Mouse (Mus musculus): ENCODE measurements at regions not wholly inside any gene's neighbourhood (a gene's known extent, or its start where the extent isn't known, plus 50 kb on each side); places are given as distances from the start of the nearest gene placed in this dataset.

DNA sequence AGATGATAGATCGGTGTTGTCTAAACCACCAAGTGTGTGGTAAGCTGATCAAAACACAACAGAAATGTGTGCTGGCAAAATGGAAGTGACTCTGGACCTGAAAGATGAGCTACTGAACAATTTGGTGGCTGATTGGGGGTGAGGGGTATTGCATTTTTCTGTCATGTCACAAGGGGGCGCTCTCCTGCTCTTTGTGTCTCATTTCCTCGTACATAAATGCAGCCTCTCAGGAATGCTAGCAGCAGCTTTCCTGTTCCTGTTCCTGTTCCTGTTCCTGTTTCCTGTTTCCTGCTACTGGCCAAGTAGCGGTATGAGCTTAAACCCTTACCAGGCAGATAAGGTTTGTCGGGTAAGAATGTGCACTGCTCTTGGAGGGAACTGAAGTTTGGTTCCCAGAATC, 134.7 kb upstream of the Fstl4 start:
- peak; percentile 26 for DNase-seq
- Histone ChIP-seq H3K27me3 (ENCODE audit: insufficient read depth, low read length) (no peaks in the 10 kb centered on the region), H3K9me3 (ENCODE audit: low read length) (no peaks in the 10 kb centered on the region), H3K4me1 (ENCODE audit: insufficient read depth) (no peaks in the 10 kb centered on the region), H3K27ac (ENCODE audit: low read depth) (no peak overlapping the region), H3K4me2 (ENCODE audit: low read depth, low read length) (no peak overlapping the region), H3K36me3 (replicated peaks; ENCODE audit: insufficient read depth, low read length) (no peaks in the 10 kb centered on the region), H3K4me3 (ENCODE audit: low read depth, low read length) (no peak overlapping the region), H3K9ac (replicated peaks) (no peak overlapping the region)
- ATAC-seq, result no peak
- TF ChIP-seq CTCF (IDR thresholded peaks at IDR 0.05; ENCODE audit: low read depth) (peak; percentile 52), EP300 (IDR thresholded peaks at IDR 0.05; ENCODE audit: low read depth) (no peak)
- 30% methylated on average over 5 of the region's 5 CpGs for WGBS (ENCODE audit: insufficient replicate concordance)

DNA sequence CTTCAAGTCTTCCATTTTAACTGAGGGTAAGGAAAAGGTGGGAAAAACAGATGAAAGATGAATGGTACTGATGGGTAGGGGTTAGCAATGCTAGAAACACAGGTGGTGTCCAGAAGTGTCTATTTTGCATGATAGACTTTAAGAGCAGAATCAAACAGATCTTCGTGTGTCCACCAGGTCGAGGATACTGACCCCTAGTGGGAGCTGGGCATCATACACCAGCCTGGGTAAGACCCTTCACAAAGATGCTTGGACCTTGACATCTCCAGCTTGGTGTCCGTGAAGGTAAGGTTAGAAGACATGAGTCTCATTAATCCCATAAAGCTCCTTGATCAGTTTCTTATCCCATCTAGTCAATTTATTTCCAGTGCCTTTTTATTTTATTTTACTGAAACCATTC, 132.9 kb upstream of the Fstl4 start:
- no peak for ATAC-seq

DNA sequence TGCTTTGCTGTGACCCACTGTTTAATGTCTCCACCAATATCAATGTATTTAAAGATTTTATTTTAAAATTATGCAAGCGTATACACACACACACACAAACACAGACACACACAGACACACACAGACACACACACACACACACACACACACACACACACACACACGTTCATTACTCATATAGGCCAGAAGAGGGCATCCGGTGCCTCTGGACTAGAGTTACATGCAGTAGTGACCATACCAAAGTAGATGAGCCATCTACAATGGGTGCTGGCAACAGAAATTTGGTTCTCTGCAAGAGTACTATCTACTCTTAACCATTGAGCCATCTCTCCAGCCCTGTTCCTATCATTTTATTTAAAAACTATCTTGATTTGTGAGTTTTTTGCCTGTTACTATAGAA, 130.2 kb upstream of the Fstl4 start:
- H3K4me1 ChIP-seq (ENCODE audit: insufficient read depth), result no peaks in the 10 kb centered on the region
- H3K4me2 ChIP-seq (ENCODE audit: low read depth, low read length), result no peak overlapping the region
- H3K4me3 ChIP-seq (ENCODE audit: low read depth, low read length), result no peak overlapping the region
- WGBS (ENCODE audit: insufficient replicate concordance), result 64% methylated on average over 3 of the region's 3 CpGs
- DNase-seq, result no peak
- ATAC-seq, result no peak
- H3K9me3 ChIP-seq (ENCODE audit: low read length), result no peaks in the 10 kb centered on the region
- H3K27me3 ChIP-seq (ENCODE audit: insufficient read depth, low read length), result no peaks in the 10 kb centered on the region
- no peak overlapping the region for H3K9ac ChIP-seq (replicated peaks)
- TF ChIP-seq CTCF (IDR thresholded peaks at IDR 0.05; ENCODE audit: low read depth) (peak; percentile 40), EP300 (IDR thresholded peaks at IDR 0.05; ENCODE audit: low read depth) (no peak)
- no peak overlapping the region for H3K27ac ChIP-seq (ENCODE audit: low read depth)
- H3K36me3 ChIP-seq (replicated peaks; ENCODE audit: insufficient read depth, low read length), result no peaks in the 10 kb centered on the region

More for the DNA sequence above, 132.9 kb upstream of the Fstl4 start:
- Histone ChIP-seq H3K27ac (ENCODE audit: low read depth) (no peak overlapping the region), H3K4me1 (ENCODE audit: insufficient read depth) (no peaks in the 10 kb centered on the region), H3K4me3 (ENCODE audit: low read depth, low read length) (no peak overlapping the region), H3K9me3 (ENCODE audit: low read length) (no peaks in the 10 kb centered on the region), H3K4me2 (ENCODE audit: low read depth, low read length) (no peak overlapping the region), H3K27me3 (ENCODE audit: insufficient read depth, low read length) (no peaks in the 10 kb centered on the region), H3K9ac (replicated peaks) (no peak overlapping the region), H3K36me3 (replicated peaks; ENCODE audit: insufficient read depth, low read length) (no peaks in the 10 kb centered on the region)
- TF ChIP-seq EP300 (IDR thresholded peaks at IDR 0.05; ENCODE audit: low read depth) (no peak), CTCF (IDR thresholded peaks at IDR 0.05; ENCODE audit: low read depth) (no peak)
- WGBS (ENCODE audit: insufficient replicate concordance), result 50% methylated on average over 3 of the region's 3 CpGs
- DNase-seq, result no peak

DNA sequence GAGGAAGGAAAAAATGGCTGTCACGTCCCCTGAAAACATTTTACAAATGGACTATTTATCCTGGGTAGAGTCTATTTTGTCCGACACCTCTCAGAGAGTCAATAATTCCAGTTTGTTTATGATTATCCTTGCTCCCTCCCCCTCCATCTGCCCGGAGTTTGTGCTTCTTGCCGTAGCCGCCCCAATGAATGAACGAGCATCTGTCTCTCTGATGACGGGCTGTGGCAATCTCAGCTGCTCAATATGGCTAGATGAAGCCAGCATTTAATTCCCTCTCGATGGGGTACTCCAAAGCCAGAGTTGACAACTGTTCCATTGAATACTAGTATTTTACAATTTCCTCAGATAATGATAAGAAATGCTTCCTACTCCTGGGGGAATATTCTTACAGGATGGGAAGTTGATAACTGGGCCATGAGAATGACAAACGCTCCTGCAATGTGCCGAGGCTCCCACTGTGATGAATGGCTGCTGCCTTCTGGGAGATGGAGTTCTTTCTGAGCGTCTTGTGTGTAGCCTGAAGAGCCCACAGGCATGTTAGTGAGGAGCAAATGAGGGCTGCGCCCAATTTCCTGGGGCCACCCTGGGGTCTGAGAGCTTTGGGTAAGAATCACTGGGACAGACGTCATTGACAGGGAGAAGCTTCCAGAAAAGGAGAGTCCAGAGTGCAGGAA, 128.6 kb upstream of the Fstl4 start:
- TF ChIP-seq EP300 (IDR thresholded peaks at IDR 0.05; ENCODE audit: low read depth), result no peak
- TF ChIP-seq CTCF (IDR thresholded peaks at IDR 0.05; ENCODE audit: low read depth), result no peak
- H3K27me3 ChIP-seq (ENCODE audit: insufficient read depth, low read length), result no peaks in the 10 kb centered on the region
- no peak overlapping the region for H3K4me2 ChIP-seq (ENCODE audit: low read depth, low read length)
- H3K4me1 ChIP-seq (ENCODE audit: insufficient read depth), result no peaks in the 10 kb centered on the region
- 76% methylated on average over 13 of the region's 13 CpGs for WGBS (ENCODE audit: insufficient replicate concordance)
- DNase-seq (no peak), ATAC-seq (no peak)
- no peak overlapping the region for H3K27ac ChIP-seq (ENCODE audit: low read depth)
- no peaks in the 10 kb centered on the region for H3K36me3 ChIP-seq (replicated peaks; ENCODE audit: insufficient read depth, low read length)
- no peak overlapping the region for H3K4me3 ChIP-seq (ENCODE audit: low read depth, low read length)
- no peaks in the 10 kb centered on the region for H3K9me3 ChIP-seq (ENCODE audit: low read length)
- no peak overlapping the region for H3K9ac ChIP-seq (replicated peaks)

DNA sequence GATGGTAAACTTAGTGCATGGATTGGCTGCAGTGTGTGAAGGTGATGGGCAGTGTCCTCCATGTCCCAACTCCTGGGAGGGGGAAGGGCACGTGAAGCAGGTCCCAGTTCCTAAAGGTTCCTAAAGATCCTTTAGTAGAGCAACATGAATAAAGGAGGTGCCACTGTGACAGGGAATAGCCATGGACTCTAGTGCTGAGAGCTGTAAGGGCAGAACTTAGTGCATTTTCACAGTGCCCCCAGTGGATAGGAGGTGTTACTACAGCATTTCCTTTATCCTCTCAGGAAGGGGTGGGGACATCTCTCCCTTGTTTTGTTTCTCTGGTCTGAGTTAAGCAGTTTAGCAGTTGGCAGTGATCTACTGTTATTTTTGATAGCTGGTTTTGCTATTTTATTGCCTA, 125.5 kb upstream of the Fstl4 start:
- Histone ChIP-seq H3K9me3 (ENCODE audit: low read length) (no peaks in the 10 kb centered on the region), H3K4me2 (ENCODE audit: low read depth, low read length) (no peak overlapping the region), H3K4me3 (ENCODE audit: low read depth, low read length) (no peak overlapping the region), H3K4me1 (ENCODE audit: insufficient read depth) (peaks cover 4% of the 10 kb centered on the region; the same call in 1 of the 2 replicates), H3K27ac (ENCODE audit: low read depth) (no peak overlapping the region), H3K36me3 (replicated peaks; ENCODE audit: insufficient read depth, low read length) (no peaks in the 10 kb centered on the region), H3K9ac (replicated peaks) (no peak overlapping the region), H3K27me3 (ENCODE audit: insufficient read depth, low read length) (no peaks in the 10 kb centered on the region; the same call in 1 of the 2 replicates)
- DNase-seq (no peak), ATAC-seq (no peak)
- TF ChIP-seq CTCF (IDR thresholded peaks at IDR 0.05; ENCODE audit: low read depth) (peak; percentile 53), EP300 (IDR thresholded peaks at IDR 0.05; ENCODE audit: low read depth) (no peak)
- 93% methylated on average over 1 of the region's 1 CpGs for WGBS (ENCODE audit: insufficient replicate concordance)

DNA sequence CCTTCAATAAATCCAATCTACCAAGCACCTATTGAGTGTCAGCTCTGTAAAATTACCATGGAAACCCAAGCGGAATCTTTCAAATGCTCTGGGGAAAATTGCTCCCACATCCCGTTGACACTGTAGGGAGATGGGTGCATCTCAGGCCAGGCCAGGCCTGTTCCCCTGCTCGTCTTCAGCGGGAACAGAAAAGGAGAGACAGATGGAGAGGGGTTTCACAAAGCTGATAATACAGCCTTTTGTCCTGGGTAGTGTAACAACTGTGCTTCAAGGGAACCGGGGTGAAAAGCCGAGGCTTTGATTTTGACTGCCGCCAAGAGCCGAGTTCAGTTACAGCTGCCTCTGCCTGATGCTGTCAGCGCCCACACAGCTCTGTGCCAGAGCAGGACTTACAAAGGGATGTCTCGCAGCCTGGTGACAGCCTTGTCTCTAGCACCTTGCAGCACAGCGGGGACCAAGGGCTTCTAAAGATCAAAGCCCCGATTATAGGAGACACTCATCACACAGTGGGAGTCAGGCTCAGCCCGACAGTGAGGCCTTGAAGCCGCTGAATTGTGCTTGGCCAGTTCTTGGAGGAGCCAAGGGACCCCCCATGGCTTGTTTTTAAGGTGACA, 122.6 kb upstream of the Fstl4 start:
- Histone ChIP-seq H3K4me2 (ENCODE audit: low read depth, low read length) (no peak overlapping the region), H3K27me3 (ENCODE audit: insufficient read depth, low read length) (no peaks in the 10 kb centered on the region; the same call in 1 of the 2 replicates), H3K4me1 (ENCODE audit: insufficient read depth) (peaks cover 5% of the 10 kb centered on the region; the same call in 1 of the 2 replicates), H3K9ac (replicated peaks) (no peak overlapping the region), H3K36me3 (replicated peaks; ENCODE audit: insufficient read depth, low read length) (no peaks in the 10 kb centered on the region), H3K27ac (ENCODE audit: low read depth) (no peak overlapping the region), H3K9me3 (ENCODE audit: low read length) (no peaks in the 10 kb centered on the region), H3K4me3 (ENCODE audit: low read depth, low read length) (no peak overlapping the region)
- 52% methylated on average over 14 of the region's 14 CpGs for WGBS (ENCODE audit: insufficient replicate concordance)
- TF ChIP-seq EP300 (IDR thresholded peaks at IDR 0.05; ENCODE audit: low read depth) (no peak), CTCF (IDR thresholded peaks at IDR 0.05; ENCODE audit: low read depth) (no peak)
- ATAC-seq, result no peak
- DNase-seq, result no peak

Measured in liver, postnatal 0 days (tissue).